Mouse (Mus musculus): ENCODE results near the gene Csf2. TPM values are rescaled to one million over a fixed set of nuclear protein-coding genes. Genes with fewer than 3 reads are reported as not detected.

Gene Csf2
- polyA plus RNA-seq, 1 experiment, result not detected

DNA sequence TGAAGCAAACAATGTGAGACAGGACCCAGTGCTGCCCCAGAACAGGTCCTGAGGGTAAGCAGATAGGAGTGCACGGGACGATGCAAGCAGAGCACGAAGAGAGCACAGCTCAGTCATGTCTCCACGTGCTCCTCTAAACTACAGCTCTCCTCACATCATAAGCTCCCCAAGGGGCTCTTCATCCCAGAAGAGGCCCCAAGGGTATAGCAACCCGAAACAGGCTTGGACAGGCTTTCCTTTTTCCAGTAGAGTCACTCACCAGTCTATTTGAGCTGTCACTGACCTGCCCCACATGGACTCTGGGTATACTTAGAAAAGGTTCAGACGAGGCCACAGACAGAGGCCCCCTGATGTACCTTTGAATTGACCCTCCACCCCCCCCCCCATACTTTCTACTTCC lies 5.0 kb downstream of the Csf2 start:
- TF ChIP-seq CTCF (IDR thresholded peaks at IDR 0.05; ENCODE audit: extremely low read depth, insufficient read depth, low read length) (no peak), POLR2A (IDR thresholded peaks at IDR 0.05; ENCODE audit: extremely low read depth, insufficient read depth, low read length) (no peak)
- no peak overlapping the region for H3K27ac ChIP-seq (ENCODE audit: insufficient read depth, low read length)

DNA sequence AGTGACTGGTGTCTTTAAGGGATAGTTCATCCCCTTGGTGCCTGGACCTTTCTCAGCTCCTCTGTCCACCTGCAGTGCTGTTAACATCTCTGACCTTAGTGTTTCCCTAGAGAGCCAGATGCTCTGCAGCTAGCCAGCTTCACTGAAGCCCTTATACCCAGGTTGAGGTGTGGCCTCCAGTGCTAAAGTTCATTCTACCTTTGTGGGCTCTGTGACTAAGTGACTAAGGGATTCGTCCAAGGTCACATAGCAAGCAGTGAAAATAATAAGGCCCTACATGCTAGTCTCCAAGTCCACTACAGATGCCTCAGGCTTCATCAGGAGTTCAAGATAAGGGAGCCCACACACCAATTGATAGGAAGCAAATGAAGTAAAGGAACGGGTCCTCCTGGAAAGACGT lies 7.0 kb downstream of the Csf2 start:
- TF ChIP-seq CTCF (IDR thresholded peaks at IDR 0.05; ENCODE audit: extremely low read depth, insufficient read depth, low read length), result no peak
- Histone ChIP-seq H3K4me1 (ENCODE audit: control insufficient read depth, insufficient read depth, low read length) (no peaks in the 10 kb centered on the region), H3K27ac (ENCODE audit: insufficient read depth, low read length) (no peak overlapping the region), H3K4me3 (ENCODE audit: insufficient read depth, low read length) (no peak overlapping the region)

More for the DNA sequence above, 5.0 kb downstream of the Csf2 start:
- no peaks in the 10 kb centered on the region for H3K4me1 ChIP-seq (ENCODE audit: control insufficient read depth, insufficient read depth, low read length)
- H3K4me3 ChIP-seq (ENCODE audit: insufficient read depth, low read length), result no peak overlapping the region

DNA sequence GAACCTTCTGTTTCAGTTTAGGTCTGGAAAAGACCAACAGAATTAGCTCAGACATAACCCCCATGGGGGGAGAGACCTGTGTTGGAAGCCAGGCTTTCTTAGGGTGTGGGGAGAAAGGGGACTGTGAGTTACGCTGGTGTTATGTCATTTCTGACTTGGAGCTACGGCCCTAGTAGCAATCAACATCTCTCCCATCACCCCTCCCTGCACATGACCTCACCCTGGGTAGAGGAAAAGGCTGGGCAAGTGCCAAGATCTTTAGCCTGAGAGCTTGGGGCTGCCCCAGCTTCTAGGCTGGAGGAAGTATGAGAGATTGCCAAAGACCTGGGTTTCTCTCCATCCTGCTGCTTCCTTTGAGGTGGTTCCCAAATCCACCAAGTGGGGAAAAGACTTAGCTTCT lies 12.5 kb downstream of the Csf2 start:
- TF ChIP-seq POLR2A (IDR thresholded peaks at IDR 0.05; ENCODE audit: extremely low read depth, insufficient read depth, low read length), result no peak
- TF ChIP-seq CTCF (IDR thresholded peaks at IDR 0.05; ENCODE audit: extremely low read depth, insufficient read depth, low read length), result no peak
- Histone ChIP-seq H3K4me1 (ENCODE audit: control insufficient read depth, insufficient read depth, low read length) (no peaks in the 10 kb centered on the region), H3K27ac (ENCODE audit: insufficient read depth, low read length) (no peak overlapping the region), H3K4me3 (ENCODE audit: insufficient read depth, low read length) (no peak overlapping the region)

DNA sequence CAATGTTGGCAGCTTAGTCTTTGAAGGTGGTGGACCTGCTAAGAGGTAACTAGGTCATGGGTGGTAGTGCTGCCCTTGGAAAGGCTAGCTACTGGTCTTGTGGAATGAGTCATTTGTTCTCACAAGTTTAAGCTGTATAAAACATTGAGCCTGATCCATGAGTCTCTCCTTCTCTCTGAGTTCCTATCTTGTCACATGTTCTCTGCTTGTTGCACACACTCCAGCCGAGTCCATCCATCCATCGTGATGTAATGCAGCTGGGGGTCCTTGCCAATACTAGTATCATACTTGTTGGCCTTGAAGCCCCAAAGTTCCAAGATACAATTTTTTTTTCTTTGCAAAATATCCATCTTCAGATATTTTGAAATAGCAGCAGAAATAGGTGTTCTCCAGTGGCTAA lies 22.0 kb downstream of the Csf2 start:
- Histone ChIP-seq H3K27ac (ENCODE audit: insufficient read depth, low read length) (no peak overlapping the region), H3K4me3 (ENCODE audit: insufficient read depth, low read length) (no peak overlapping the region), H3K4me1 (ENCODE audit: control insufficient read depth, insufficient read depth, low read length) (no peaks in the 10 kb centered on the region)
- no peak for TF ChIP-seq POLR2A (IDR thresholded peaks at IDR 0.05; ENCODE audit: extremely low read depth, insufficient read depth, low read length)
- TF ChIP-seq CTCF (IDR thresholded peaks at IDR 0.05; ENCODE audit: extremely low read depth, insufficient read depth, low read length), result no peak

DNA sequence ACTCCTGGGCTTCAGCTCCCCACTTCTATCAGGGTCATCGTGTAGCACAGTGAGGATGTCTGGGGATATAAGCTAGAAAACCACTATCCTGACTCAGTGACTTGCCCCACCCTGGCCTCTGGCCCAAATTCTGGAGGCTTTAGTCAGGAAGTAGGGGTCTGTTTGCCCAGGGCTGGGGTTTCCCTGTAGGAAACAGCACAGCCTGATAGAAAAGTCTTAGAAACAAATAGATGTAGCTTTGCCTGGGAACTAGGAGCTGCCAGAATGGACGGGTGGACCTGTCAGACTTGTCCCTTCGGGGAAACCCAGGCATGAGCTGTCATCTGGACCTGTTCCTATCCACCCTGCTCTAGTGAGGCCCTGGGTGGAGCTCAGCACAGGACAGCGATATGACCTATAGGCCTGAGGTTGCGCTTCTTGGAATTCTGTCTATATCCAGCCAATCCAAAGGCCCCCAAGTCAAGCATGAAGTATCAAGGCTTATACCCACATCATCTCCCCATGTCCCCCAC lies 24.9 kb downstream of the Csf2 start:
- TF ChIP-seq CTCF (IDR thresholded peaks at IDR 0.05; ENCODE audit: extremely low read depth, insufficient read depth, low read length), result no peak
- TF ChIP-seq POLR2A (IDR thresholded peaks at IDR 0.05; ENCODE audit: extremely low read depth, insufficient read depth, low read length), result no peak
- Histone ChIP-seq H3K27ac (ENCODE audit: insufficient read depth, low read length) (no peak overlapping the region), H3K4me1 (ENCODE audit: control insufficient read depth, insufficient read depth, low read length) (no peaks in the 10 kb centered on the region), H3K4me3 (ENCODE audit: insufficient read depth, low read length) (no peak overlapping the region)

DNA sequence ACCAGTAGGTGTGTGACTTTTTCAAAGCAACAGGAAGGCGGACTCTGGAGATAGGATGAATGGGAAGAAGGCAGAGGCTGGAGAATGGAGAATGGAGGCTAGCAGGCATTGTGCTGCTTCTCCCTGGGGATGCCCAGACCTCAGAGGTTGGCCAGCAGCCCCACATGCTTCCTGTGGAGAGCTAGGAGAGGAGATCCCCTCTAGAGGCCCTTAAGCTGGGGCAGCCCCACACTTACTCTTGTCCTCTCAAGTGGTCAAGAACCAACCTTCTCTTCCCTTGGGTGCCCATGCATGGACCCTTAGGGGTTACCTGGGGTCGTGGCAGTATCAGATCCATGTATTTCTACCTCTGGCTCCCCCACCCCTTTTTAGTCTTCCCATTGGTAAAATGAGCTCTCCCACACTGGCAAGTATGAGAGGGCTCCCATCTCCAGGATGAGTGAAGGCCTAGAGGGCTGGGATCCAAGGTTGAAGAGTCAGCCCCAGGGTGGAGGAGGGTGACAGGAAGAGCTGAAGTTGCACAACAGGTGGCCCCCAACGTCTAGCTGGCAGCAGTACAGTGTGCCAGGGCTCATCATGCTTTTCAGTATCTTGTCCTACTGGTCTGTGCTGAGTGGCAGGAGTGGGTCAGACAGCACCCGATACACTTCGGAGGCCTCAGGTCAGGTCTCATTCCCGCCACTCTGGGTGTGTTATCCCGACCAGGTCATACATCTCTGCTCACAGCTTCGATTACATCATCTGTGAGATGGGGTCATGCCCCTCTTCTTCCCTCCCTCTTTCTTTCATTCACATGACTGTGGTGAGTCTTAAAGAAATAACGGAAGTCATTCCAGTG lies 25.6 kb downstream of the Csf2 start:
- Histone ChIP-seq H3K27ac (ENCODE audit: insufficient read depth, low read length) (no peak overlapping the region), H3K4me1 (ENCODE audit: control insufficient read depth, insufficient read depth, low read length) (no peaks in the 10 kb centered on the region), H3K4me3 (ENCODE audit: insufficient read depth, low read length) (no peak overlapping the region)
- TF ChIP-seq CTCF (IDR thresholded peaks at IDR 0.05; ENCODE audit: extremely low read depth, insufficient read depth, low read length) (no peak), POLR2A (IDR thresholded peaks at IDR 0.05; ENCODE audit: extremely low read depth, insufficient read depth, low read length) (no peak)

DNA sequence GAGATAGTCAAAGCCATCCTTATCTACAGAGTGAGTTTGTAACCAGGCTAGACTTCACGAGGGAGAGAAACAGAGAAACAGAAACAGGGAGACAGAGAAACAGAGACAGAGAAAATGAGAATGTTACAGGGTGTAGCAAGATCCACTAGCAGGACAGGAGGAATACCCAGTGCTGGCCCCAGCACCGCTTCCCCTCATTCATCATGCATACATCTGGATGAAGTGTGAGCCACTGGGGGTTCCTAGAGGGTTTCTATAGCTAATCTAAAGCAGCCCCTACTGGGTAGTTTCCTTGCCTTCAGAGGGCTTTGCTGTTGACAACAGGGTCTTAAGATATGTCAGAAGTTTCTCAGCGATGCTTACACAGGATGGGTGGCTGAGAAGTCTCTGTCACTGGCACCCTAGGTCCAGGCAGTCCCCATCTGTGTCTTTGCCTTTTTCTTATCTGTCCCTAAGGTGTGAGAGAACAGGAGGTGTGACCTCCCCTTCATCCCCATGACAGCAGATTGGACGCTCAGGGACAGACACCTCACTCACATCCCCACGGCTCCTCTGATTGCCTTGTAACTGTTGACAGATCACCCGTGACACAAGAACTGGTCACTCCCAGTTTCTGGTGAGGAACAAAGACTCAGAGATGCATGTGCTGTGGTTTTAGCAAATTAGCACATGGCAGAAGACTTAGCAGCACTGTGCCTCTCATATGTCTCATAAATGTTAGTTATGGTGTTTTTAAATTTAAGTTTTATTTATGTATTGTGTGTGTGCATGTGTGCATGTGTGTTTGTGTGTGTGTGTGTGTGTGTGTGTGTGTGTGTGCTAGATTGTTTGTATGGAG lies 29.3 kb downstream of the Csf2 start:
- H3K4me1 ChIP-seq (ENCODE audit: control insufficient read depth, insufficient read depth, low read length), result no peaks in the 10 kb centered on the region
- no peak overlapping the region for H3K27ac ChIP-seq (ENCODE audit: insufficient read depth, low read length)
- no peak for TF ChIP-seq POLR2A (IDR thresholded peaks at IDR 0.05; ENCODE audit: extremely low read depth, insufficient read depth, low read length)
- TF ChIP-seq CTCF (IDR thresholded peaks at IDR 0.05; ENCODE audit: extremely low read depth, insufficient read depth, low read length), result no peak
- no peak overlapping the region for H3K4me3 ChIP-seq (ENCODE audit: insufficient read depth, low read length)

DNA sequence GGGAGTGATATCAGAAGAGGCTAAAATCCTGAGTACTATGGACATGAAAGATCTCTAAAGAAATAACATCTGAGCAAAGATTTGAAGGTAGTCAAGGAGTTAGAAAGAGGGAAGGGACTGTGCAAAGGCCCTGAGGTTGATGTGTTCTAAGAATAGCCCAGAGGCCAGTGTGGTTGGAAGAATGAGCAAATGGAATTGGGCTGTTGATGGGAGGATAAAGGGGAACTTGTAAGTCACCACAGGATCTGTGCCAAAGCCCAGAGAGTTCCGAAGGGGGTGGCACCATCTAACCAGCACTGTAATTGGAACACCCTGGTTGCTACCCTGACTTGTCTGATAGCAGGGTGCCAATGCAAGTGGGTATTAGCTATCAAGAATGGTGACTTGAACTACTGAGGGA lies 30.3 kb downstream of the Csf2 start:
- no peak for TF ChIP-seq CTCF (IDR thresholded peaks at IDR 0.05; ENCODE audit: extremely low read depth, insufficient read depth, low read length)
- no peak for TF ChIP-seq POLR2A (IDR thresholded peaks at IDR 0.05; ENCODE audit: extremely low read depth, insufficient read depth, low read length)
- no peak overlapping the region for H3K4me3 ChIP-seq (ENCODE audit: insufficient read depth, low read length)
- H3K27ac ChIP-seq (ENCODE audit: insufficient read depth, low read length), result no peak overlapping the region
- 0 out of 2 replicates have a peak, but pooled peaks cover 1% of the 10 kb centered on the region for H3K4me1 ChIP-seq (ENCODE audit: control insufficient read depth, insufficient read depth, low read length)

DNA sequence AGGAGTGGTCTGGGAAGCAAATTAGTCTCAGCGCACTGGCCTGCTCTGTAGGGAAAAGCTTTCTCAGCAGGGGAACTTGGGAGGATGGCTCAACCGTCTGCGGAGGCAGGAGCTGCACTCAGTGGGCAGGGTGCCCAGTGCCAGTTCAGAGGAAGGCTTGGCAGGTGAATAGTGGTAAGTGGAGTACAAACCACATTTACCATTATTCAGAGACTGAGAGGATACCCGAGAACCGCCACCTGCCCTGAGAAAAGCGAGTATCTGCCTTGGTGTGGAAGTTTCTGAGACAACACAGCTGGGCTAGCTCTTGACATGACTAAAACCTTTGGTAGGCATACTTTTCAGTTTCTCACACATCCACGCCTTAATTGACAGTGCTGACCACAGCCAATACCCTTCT lies 32.1 kb downstream of the Csf2 start:
- Histone ChIP-seq H3K4me1 (ENCODE audit: control insufficient read depth, insufficient read depth, low read length) (0 out of 2 replicates have a peak, but pooled peaks cover 1% of the 10 kb centered on the region), H3K4me3 (ENCODE audit: insufficient read depth, low read length) (no peak overlapping the region), H3K27ac (ENCODE audit: insufficient read depth, low read length) (no peak overlapping the region)
- TF ChIP-seq POLR2A (IDR thresholded peaks at IDR 0.05; ENCODE audit: extremely low read depth, insufficient read depth, low read length) (no peak), CTCF (IDR thresholded peaks at IDR 0.05; ENCODE audit: extremely low read depth, insufficient read depth, low read length) (no peak)
